Mouse (Mus musculus) kidney, embryonic 14.5 days (tissue): ENCODE measurements around the gene Opcml. TPM values are rescaled to one million over a fixed set of nuclear protein-coding genes. Genes with fewer than 3 reads are reported as not detected.
A peak's percentile ranks its signal among the peaks of the same experiment; 100 is the strongest.

ENCODE experiments used
- ATAC-seq: fragments of 200-750 bp; cut with Nextera tagmentation; 2 replicates; pipeline ENCODE4 v1.8.0; 2017; ENCODE audit warnings: moderate number of reproducible peaks, mild to moderate bottlenecking, moderate TSS enrichment, moderate library complexity; ENCODE audit not compliant: low FRiP score, low TSS enrichment
- H3K27ac ChIP-seq: fragments of 300-500 bp; sonication (generic); 2 replicates; pipeline ENCODE4 v1.5.1; 2014; ENCODE audit warnings: low read depth, mild to moderate bottlenecking, low read length, moderate library complexity, mixed read lengths
- H3K27me3 ChIP-seq: fragments of 300-500 bp; sonication (generic); 2 replicates; pipeline ENCODE4 v1.6.1; 2014; ENCODE audit warnings: mild to moderate bottlenecking, low read length; ENCODE audit not compliant: control insufficient read depth, insufficient read depth
- H3K36me3 ChIP-seq: fragments of 300-500 bp; sonication (generic); 2 replicates; pipeline ENCODE4 v1.6.1; 2014; ENCODE audit warnings: low read length, mixed read lengths; ENCODE audit not compliant: control insufficient read depth, insufficient read depth
- H3K4me1 ChIP-seq: fragments of 300-500 bp; sonication (generic); 2 replicates; pipeline ENCODE4 v1.6.1; 2014; ENCODE audit warnings: low read length, mixed read lengths; ENCODE audit not compliant: control insufficient read depth, insufficient read depth
- H3K4me2 ChIP-seq: fragments of 300-500 bp; sonication (generic); replicated peaks from 2 replicates; pipeline ENCODE4 v1.6.1; 2014; ENCODE audit warnings: low read depth, mild to moderate bottlenecking, low read length
- H3K4me3 ChIP-seq: fragments of 300-500 bp; sonication (generic); 2 replicates; pipeline ENCODE4 v1.5.1; 2014; ENCODE audit warnings: mild to moderate bottlenecking, low read length
- H3K9ac ChIP-seq: fragments of 300-500 bp; sonication (generic); 2 replicates; pipeline ENCODE4 v1.6.1; 2014; ENCODE audit warnings: low read depth, mild to moderate bottlenecking, low read length, moderate library complexity
- H3K9me3 ChIP-seq: fragments of 300-500 bp; sonication (generic); 2 replicates; pipeline ENCODE4 v1.6.1; 2016; ENCODE audit warnings: low read length; ENCODE audit not compliant: control insufficient read depth
- WGBS: fragments of 180-500 bp; shearing (Covaris S2); extraction: QIAGEN DNeasy Blood & Tissue Kit; methylation state at CpG from one replicate; pipeline ENCODE4 v1.1.7; 2014; 5-methylcytosine and 5-hydroxymethylcytosine counted together
- polyA plus RNA-seq: library from polyadenylated mRNA; unstranded; fragments of >200 nt; fragmentation: Nextera tagmentation; extraction: Ambion mirVana; gene quantifications from 2 replicates; pipeline ENCODE4 v1.2.1, GENCODE M21; 2014

Opcml gene
- polyA plus RNA-seq, 1 experiment from 2014 or later, result 1.9 TPM

DNA sequence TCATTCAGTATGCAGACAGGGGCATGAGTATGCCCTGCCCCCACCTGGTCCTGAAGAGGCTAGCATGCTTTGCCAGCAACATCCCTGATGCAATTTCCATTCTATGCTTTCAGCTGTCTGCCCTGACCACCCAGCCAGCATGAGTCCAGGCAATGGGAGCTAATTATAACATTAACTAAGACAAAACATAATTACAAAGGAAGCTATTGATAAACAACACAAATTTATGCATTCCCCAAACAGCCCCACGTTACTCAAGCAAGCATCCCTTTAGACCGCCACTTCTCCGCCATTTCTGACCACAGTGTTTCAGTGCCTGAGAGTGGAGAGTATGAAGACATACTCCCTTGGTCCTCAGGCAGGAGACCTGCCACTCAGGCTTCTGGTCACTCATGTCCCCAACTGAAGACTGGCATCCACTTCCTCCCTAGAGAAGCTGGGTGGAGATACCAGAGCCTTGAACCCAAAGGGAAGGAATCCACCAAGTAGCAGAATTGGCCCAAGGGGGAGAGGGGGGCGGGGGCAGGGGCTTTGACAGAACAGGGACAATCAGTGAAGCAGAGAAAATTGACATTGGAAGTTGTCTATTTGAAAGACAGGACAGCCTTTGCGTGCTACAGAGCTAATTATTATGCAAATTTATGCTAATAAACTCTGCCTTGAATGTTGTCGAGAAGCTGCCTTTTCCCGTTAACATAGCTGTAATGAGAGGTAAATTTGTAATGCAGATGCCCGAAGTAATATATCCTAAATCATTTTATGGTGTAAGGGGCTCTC lies 464.7 kb downstream of the Opcml start:
- 69% methylated on average over 8 of the region's 8 CpGs for WGBS
- Histone ChIP-seq H3K36me3 (no peaks in the 10 kb centered on the region), H3K9me3 (no peaks in the 10 kb centered on the region), H3K9ac (no peak overlapping the region), H3K27me3 (no peaks in the 10 kb centered on the region), H3K4me1 (no peaks in the 10 kb centered on the region), H3K4me2 (no peak overlapping the region), H3K4me3 (no peak overlapping the region), H3K27ac (no peak overlapping the region)
- no peak for ATAC-seq

GRCm38 (mm10) chr9:28255905-28256268 lies 465.3 kb downstream of the Opcml start:
- no peaks in the 10 kb centered on the region for H3K36me3 ChIP-seq
- H3K27me3 ChIP-seq, result no peaks in the 10 kb centered on the region
- WGBS, result 96% methylated on average over 1 of the region's 1 CpGs
- no peak overlapping the region for H3K27ac ChIP-seq
- no peak for ATAC-seq
- no peaks in the 10 kb centered on the region for H3K9me3 ChIP-seq
- no peak overlapping the region for H3K9ac ChIP-seq
- H3K4me2 ChIP-seq, result no peak overlapping the region
- H3K4me1 ChIP-seq, result no peaks in the 10 kb centered on the region
- no peak overlapping the region for H3K4me3 ChIP-seq

DNA sequence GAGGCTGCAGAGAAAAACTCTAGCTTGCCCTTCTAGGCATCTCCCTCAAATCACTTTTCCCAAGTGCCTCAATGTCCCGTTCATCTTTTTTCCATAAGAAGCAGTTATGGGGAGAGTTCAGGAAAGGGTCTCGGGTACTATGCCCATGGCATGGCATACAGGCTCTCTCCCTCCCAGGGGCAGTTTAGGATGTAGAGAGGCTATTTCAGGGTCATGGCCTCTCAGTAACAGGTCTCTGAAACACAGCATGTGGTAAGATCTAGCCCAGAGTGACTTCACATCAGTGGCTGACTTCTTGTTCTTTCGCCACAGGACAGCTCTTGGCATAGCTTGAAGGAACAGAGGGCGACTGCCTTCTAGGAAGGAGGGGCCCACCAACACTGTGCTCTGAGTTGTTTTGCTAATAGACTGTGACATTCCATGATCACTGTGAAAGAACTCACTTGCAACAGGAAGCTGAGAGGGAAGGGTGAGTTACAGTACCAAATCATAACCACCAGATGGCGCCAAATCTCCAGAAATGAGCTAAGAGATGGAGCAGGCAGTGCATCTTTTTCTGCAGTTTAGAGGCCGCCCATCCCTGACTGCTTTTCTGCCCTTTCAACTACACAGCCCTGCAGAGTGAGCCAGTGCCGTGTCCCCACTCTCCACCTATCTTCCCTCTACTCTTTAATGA lies 470.6 kb downstream of the Opcml start:
- 22% methylated on average over 7 of the region's 7 CpGs for WGBS
- no peak overlapping the region for H3K27ac ChIP-seq
- peak; percentile 83 for ATAC-seq

GRCm38 (mm10) chr9:28262021-28262420 lies 471.4 kb downstream of the Opcml start:
- H3K4me3 ChIP-seq, result no peak overlapping the region
- H3K36me3 ChIP-seq, result no peaks in the 10 kb centered on the region
- no peaks in the 10 kb centered on the region for H3K9me3 ChIP-seq
- ATAC-seq, result no peak
- WGBS, result 33% methylated on average over 1 of the region's 1 CpGs
- H3K4me2 ChIP-seq, result no peak overlapping the region
- H3K4me1 ChIP-seq, result 0 out of 2 replicates have a peak, but pooled peaks cover 2% of the 10 kb centered on the region
- no peak overlapping the region for H3K27ac ChIP-seq
- no peaks in the 10 kb centered on the region for H3K27me3 ChIP-seq
- H3K9ac ChIP-seq, result no peak overlapping the region

More for the DNA sequence above, 470.6 kb downstream of the Opcml start:
- H3K4me1 ChIP-seq, result 0 out of 2 replicates have a peak, but pooled peaks cover 2% of the 10 kb centered on the region
- no peaks in the 10 kb centered on the region for H3K36me3 ChIP-seq
- H3K27me3 ChIP-seq, result no peaks in the 10 kb centered on the region
- no peak overlapping the region for H3K9ac ChIP-seq
- H3K4me2 ChIP-seq, result no peak overlapping the region
- no peaks in the 10 kb centered on the region for H3K9me3 ChIP-seq
- no peak overlapping the region for H3K4me3 ChIP-seq

DNA sequence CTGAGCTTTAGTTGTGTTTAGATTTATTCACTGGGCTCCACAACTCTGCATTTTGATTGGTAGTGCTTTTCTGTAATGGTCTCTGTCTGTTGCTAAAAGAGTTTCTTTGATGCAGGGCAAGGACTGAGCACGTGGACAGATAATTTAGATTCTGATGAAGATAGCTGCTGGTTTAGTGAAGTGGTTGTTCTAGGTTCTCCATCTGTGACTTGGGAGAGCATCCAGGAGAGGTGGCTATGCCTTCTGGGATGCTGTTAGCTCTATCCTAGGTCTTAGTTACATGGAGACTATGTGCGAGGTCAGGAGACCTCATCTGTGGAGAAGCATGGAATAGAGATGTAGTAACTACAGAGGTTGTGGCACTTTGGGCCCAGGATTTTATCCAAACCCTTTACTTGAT lies 472.3 kb downstream of the Opcml start:
- no peak overlapping the region for H3K9ac ChIP-seq
- H3K27me3 ChIP-seq, result no peaks in the 10 kb centered on the region
- no peaks in the 10 kb centered on the region for H3K9me3 ChIP-seq
- 69% methylated on average over 2 of the region's 2 CpGs for WGBS
- H3K4me3 ChIP-seq, result no peak overlapping the region
- H3K4me2 ChIP-seq, result no peak overlapping the region
- ATAC-seq, result no peak
- H3K4me1 ChIP-seq, result 0 out of 2 replicates have a peak, but pooled peaks cover 2% of the 10 kb centered on the region
- no peaks in the 10 kb centered on the region for H3K36me3 ChIP-seq
- no peak overlapping the region for H3K27ac ChIP-seq

DNA sequence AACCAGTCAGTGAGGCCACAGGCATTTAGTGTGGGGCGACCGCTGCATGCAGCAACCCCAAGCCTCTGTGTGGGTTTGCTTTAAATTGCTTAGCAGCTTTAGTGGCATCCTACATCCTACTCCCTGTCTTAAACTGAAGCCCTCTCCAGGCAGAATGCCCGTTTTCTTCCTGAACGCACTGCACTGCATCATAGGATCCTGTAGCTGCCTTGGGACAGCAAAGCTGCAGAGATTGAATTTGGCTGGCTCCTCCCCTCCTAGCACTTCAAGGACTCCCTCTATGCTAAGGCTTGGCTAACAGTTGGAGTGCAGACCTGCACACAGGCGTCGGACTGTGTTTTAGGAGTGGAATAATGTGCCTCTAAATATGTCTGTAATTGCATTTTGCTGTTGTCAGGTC lies 474.2 kb downstream of the Opcml start:
- Histone ChIP-seq H3K4me2 (no peak overlapping the region), H3K4me1 (0 out of 2 replicates have a peak, but pooled peaks cover 2% of the 10 kb centered on the region), H3K36me3 (no peaks in the 10 kb centered on the region), H3K4me3 (no peak overlapping the region), H3K27ac (no peak overlapping the region), H3K9ac (no peak overlapping the region), H3K27me3 (no peaks in the 10 kb centered on the region), H3K9me3 (no peaks in the 10 kb centered on the region)
- WGBS, result 77% methylated on average over 6 of the region's 6 CpGs
- ATAC-seq, result no peak

- Histone ChIP-seq H3K4me2 (no peak overlapping the region), H3K9ac (no peak overlapping the region), H3K27ac (no peak overlapping the region), H3K36me3 (no peaks in the 10 kb centered on the region), H3K4me3 (no peak overlapping the region), H3K4me1 (no peaks in the 10 kb centered on the region), H3K27me3 (no peaks in the 10 kb centered on the region), H3K9me3 (no peaks in the 10 kb centered on the region)
- 82% methylated on average over 2 of the region's 2 CpGs for WGBS
- no peak for ATAC-seq
These were observed 483.2 kb downstream of the Opcml start for GRCm38 (mm10) chr9:28273816-28274215.

- H3K9ac ChIP-seq, result no peak overlapping the region
- no peak overlapping the region for H3K4me2 ChIP-seq
- H3K9me3 ChIP-seq, result no peaks in the 10 kb centered on the region
- ATAC-seq, result no peak
- no peak overlapping the region for H3K27ac ChIP-seq
- H3K4me3 ChIP-seq, result no peak overlapping the region
- H3K36me3 ChIP-seq, result no peaks in the 10 kb centered on the region
- H3K4me1 ChIP-seq, result no peaks in the 10 kb centered on the region
- WGBS, result 88% methylated on average over 2 of the region's 2 CpGs
- H3K27me3 ChIP-seq, result no peaks in the 10 kb centered on the region
These were observed 488.0 kb downstream of the Opcml start for GRCm38 (mm10) chr9:28278555-28278954.

- WGBS, result 57% methylated on average over 3 of the region's 3 CpGs
- ATAC-seq, result no peak
- no peaks in the 10 kb centered on the region for H3K27me3 ChIP-seq
- H3K9ac ChIP-seq, result no peak overlapping the region
- H3K4me2 ChIP-seq, result no peak overlapping the region
- no peaks in the 10 kb centered on the region for H3K9me3 ChIP-seq
- H3K36me3 ChIP-seq, result no peaks in the 10 kb centered on the region
- no peaks in the 10 kb centered on the region for H3K4me1 ChIP-seq
- no peak overlapping the region for H3K4me3 ChIP-seq
- no peak overlapping the region for H3K27ac ChIP-seq
These were observed 490.4 kb downstream of the Opcml start for GRCm38 (mm10) chr9:28281025-28281424.
